Mouse (Mus musculus): ENCODE data around the gene Shoc2. TPM values are rescaled to one million over a fixed set of nuclear protein-coding genes. Genes with fewer than 3 reads are reported as not detected.

Gene Shoc2
- polyA plus RNA-seq, 1 experiment = 0.17 TPM

DNA sequence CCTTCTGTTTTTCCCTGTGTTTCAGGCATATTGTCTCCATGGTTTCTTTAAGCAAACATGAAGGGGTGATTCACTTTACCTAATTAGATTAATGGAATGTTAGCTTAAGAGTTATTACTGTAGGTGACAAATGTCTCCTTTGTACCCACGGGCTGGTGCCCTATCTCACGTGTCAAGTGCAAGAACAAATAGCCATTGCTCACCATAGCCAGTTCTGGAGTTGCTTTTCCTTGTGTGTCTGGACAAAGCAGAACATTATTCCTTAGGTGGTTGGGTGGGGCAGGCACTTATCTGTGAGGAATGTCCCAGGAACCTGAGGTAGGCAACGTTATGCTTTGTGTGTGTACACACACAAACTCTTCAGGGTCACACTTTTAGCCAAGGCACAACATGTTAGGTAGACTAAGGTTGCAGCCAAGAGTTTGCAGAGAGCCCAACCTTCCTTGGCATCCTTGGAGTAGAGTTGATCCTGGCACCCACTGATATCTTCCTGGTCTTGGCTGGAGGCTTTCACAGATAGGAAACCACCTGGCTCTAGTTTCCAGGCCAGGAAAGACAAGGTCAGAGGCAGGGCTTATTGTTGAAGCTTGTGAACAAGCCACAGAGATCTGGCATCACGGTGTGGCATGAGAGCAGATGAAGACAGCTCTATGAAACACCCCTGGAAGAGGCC is 96.4 kb downstream of the Shoc2 start:
- Histone ChIP-seq H3K9me3 (ENCODE audit: control insufficient read depth, low read length) (peaks cover 3% of the 10 kb centered on the region; the same call in 1 of the 2 replicates), H3K4me1 (ENCODE audit: control insufficient read depth) (peaks cover 5% of the 10 kb centered on the region), H3K36me3 (ENCODE audit: control insufficient read depth) (no peaks in the 10 kb centered on the region), H3K4me3 (replicated peaks) (no peak overlapping the region), H3K27me3 (ENCODE audit: control insufficient read depth) (peaks cover 34% of the 10 kb centered on the region)
- TF ChIP-seq TAL1 (IDR thresholded peaks at IDR 0.05; ENCODE audit: low read length) (no peak), GATA1 (IDR thresholded peaks at IDR 0.05; ENCODE audit: low read length) (no peak)

DNA sequence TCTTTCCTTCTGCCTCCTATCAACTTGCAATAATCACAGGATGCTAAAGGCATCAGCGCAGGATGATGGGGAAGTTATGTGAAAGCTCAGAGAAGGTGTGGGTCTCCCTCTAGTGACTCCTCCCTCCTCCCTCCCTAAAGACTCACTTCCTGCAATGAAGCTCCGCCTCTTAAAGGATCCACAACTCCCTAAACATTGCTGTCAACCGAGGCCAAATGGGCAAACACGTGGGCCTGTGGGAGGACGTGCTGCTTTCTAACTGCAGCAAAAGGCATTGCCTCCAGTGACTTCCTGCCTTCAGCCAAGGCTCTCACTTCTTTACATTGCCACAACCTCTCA is 96.9 kb downstream of the Shoc2 start:
- H3K4me1 ChIP-seq (ENCODE audit: control insufficient read depth) = peaks cover 6% of the 10 kb centered on the region
- no peak overlapping the region for H3K4me3 ChIP-seq (replicated peaks)
- H3K36me3 ChIP-seq (ENCODE audit: control insufficient read depth) = no peaks in the 10 kb centered on the region
- TF ChIP-seq GATA1 (IDR thresholded peaks at IDR 0.05; ENCODE audit: low read length) (no peak), TAL1 (IDR thresholded peaks at IDR 0.05; ENCODE audit: low read length) (no peak)
- peaks cover 3% of the 10 kb centered on the region; the same call in 1 of the 2 replicates for H3K9me3 ChIP-seq (ENCODE audit: control insufficient read depth, low read length)
- peaks cover 39% of the 10 kb centered on the region for H3K27me3 ChIP-seq (ENCODE audit: control insufficient read depth)

DNA sequence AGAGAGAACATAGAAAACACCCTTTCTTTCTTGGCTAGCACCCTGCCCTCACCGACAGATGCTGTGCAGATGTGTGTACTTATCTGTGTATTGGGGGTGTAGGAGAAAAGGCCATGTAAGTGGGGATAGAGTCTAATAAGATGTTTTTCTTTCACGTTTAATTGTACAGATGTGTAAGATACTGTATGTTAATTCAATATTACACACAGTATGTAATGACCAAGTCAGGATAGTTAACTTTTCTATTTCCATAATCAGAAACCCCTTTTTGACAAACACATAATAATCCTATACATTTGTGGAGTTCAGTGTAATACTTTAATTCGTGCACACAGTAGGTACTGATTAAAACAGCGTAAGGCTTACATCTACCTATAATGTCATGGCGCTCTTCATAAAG is 99.7 kb downstream of the Shoc2 start, which contains the start of gene Adra2a:
Gene Adra2a, plus strand, starts transcription at position 301 of the 400 bp plus-strand sequence.
- Histone ChIP-seq H3K9me3 (ENCODE audit: control insufficient read depth, low read length) (peaks cover 3% of the 10 kb centered on the region; the same call in 1 of the 2 replicates), H3K4me3 (replicated peaks) (no peak within 1 kb of the TSS), H3K27me3 (ENCODE audit: control insufficient read depth) (peaks cover 68% of the 10 kb centered on the region), H3K4me1 (ENCODE audit: control insufficient read depth) (peaks cover 11% of the 10 kb centered on the region), H3K36me3 (ENCODE audit: control insufficient read depth) (no peaks in the 10 kb centered on the region)
- no peak for TF ChIP-seq TAL1 (IDR thresholded peaks at IDR 0.05; ENCODE audit: low read length)
- TF ChIP-seq GATA1 (IDR thresholded peaks at IDR 0.05; ENCODE audit: low read length) = no peak

DNA sequence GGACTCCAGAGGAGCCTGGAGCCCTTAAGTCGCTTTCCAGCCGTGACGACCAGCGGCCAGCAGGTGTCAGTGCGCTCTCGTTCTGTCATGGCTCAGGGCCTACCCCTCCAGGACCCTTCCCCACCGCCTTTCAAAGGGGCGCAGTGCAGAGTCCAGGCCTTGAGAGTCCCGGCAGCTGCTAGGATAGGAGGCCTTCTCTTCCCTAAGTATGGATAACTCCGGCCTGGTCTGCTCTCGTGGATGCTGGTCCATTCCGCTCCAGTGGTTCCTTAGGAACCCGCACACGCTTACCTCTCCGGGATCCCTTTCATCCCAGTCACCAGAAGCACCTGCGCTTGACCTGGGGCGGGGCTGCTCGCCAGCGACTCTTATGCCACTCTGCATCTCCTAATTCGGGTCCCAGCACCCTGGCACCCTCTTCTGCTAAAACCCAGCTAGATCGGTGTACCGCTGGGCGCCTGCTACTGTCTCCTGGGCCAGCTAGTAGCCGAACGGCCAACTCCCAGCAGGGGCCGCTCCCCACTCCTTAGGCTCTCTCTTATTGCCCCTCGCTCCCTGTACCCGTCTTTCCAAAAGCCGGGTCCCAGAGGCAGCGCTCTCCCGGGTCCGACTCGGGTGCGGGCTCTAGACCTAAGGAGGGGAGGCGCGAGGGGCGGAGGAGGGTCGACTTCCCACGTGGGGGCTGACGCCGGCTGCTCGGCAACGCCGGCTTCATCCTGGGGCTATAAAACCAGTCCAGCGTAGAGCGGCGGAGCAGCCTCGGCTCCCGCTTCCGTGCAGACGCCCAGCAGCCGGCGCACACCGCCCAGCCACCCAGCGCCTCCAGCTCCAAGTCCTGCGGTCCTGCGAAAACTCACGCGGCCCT is 100.6 kb downstream of the Shoc2 start:
- TF ChIP-seq TAL1 (IDR thresholded peaks at IDR 0.05; ENCODE audit: low read length) (no peak), GATA1 (IDR thresholded peaks at IDR 0.05; ENCODE audit: low read length) (no peak)
- H3K27me3 ChIP-seq (ENCODE audit: control insufficient read depth) = peaks cover 77% of the 10 kb centered on the region
- no peak overlapping the region for H3K4me3 ChIP-seq (replicated peaks)
- H3K4me1 ChIP-seq (ENCODE audit: control insufficient read depth) = peaks cover 11% of the 10 kb centered on the region
- H3K36me3 ChIP-seq (ENCODE audit: control insufficient read depth) = no peaks in the 10 kb centered on the region
- peaks cover 3% of the 10 kb centered on the region; the same call in 1 of the 2 replicates for H3K9me3 ChIP-seq (ENCODE audit: control insufficient read depth, low read length)

DNA sequence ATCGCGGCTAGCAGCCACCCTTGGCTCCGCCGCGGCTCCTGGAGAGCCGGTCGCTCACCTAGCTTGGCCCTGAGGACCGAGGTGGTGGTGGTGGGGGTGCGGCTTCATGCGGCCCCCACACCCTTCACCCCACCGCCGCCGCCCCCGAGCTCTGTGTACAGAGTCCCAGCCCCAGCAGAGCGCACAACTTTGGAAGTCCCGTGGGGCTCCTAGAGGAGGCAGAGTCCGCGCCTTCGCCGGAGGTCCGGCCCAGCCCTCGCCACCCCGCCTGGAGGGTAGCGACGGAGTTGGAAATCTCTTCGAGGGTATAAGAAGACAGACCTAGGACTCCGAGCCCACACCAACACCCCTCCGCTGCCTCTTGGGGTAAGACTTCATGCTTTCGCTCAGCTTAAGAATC is 101.3 kb downstream of the Shoc2 start:
- Histone ChIP-seq H3K27me3 (ENCODE audit: control insufficient read depth) (peaks cover 82% of the 10 kb centered on the region), H3K36me3 (ENCODE audit: control insufficient read depth) (no peaks in the 10 kb centered on the region), H3K4me3 (replicated peaks) (no peak overlapping the region), H3K9me3 (ENCODE audit: control insufficient read depth, low read length) (peaks cover 3% of the 10 kb centered on the region; the same call in 1 of the 2 replicates), H3K4me1 (ENCODE audit: control insufficient read depth) (peaks cover 11% of the 10 kb centered on the region)
- TF ChIP-seq TAL1 (IDR thresholded peaks at IDR 0.05; ENCODE audit: low read length) = no peak
- TF ChIP-seq GATA1 (IDR thresholded peaks at IDR 0.05; ENCODE audit: low read length) = no peak

DNA sequence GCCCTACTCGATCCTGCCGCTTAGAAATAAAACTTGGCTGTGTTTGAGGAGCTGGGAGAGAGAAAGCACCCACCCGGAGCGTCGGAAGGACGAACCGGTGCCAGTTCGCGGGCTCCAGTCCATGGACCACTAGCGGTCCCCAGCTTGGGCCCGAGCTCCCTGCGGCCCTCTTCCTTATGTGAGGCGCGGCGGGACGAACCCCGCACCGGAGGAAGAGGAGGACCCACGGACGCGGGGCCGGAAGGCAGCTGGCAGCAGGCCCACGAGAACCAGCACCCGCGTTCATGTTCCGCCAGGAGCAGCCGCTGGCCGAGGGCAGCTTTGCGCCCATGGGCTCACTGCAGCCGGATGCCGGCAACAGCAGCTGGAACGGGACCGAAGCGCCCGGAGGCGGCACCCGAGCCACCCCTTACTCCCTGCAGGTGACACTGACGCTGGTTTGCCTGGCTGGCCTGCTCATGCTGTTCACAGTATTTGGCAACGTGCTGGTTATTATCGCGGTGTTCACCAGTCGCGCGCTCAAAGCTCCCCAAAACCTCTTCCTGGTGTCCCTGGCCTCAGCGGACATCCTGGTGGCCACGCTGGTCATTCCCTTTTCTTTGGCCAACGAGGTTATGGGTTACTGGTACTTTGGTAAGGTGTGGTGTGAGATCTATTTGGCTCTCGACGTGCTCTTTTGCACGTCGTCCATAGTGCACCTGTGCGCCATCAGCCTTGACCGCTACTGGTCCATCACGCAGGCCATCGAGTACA is 102.0 kb downstream of the Shoc2 start:
- TF ChIP-seq GATA1 (IDR thresholded peaks at IDR 0.05; ENCODE audit: low read length) = no peak
- no peak for TF ChIP-seq TAL1 (IDR thresholded peaks at IDR 0.05; ENCODE audit: low read length)
- H3K4me3 ChIP-seq (replicated peaks) = no peak overlapping the region
- peaks cover 3% of the 10 kb centered on the region; the same call in 1 of the 2 replicates for H3K9me3 ChIP-seq (ENCODE audit: control insufficient read depth, low read length)
- H3K27me3 ChIP-seq (ENCODE audit: control insufficient read depth) = peaks cover 88% of the 10 kb centered on the region
- peaks cover 11% of the 10 kb centered on the region for H3K4me1 ChIP-seq (ENCODE audit: control insufficient read depth)
- no peaks in the 10 kb centered on the region for H3K36me3 ChIP-seq (ENCODE audit: control insufficient read depth)

DNA sequence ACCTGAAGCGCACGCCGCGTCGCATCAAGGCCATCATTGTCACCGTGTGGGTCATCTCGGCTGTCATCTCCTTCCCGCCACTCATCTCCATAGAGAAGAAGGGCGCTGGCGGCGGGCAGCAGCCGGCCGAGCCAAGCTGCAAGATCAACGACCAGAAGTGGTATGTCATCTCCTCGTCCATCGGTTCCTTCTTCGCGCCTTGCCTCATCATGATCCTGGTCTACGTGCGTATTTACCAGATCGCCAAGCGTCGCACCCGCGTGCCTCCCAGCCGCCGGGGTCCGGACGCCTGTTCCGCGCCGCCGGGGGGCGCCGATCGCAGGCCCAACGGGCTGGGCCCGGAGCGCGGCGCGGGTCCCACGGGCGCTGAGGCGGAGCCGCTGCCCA is 102.6 kb downstream of the Shoc2 start:
- H3K9me3 ChIP-seq (ENCODE audit: control insufficient read depth, low read length) = peaks cover 3% of the 10 kb centered on the region; the same call in 1 of the 2 replicates
- TF ChIP-seq GATA1 (IDR thresholded peaks at IDR 0.05; ENCODE audit: low read length) = no peak
- no peak for TF ChIP-seq TAL1 (IDR thresholded peaks at IDR 0.05; ENCODE audit: low read length)
- no peak overlapping the region for H3K4me3 ChIP-seq (replicated peaks)
- H3K36me3 ChIP-seq (ENCODE audit: control insufficient read depth) = no peaks in the 10 kb centered on the region
- H3K4me1 ChIP-seq (ENCODE audit: control insufficient read depth) = peaks cover 11% of the 10 kb centered on the region
- peaks cover 89% of the 10 kb centered on the region for H3K27me3 ChIP-seq (ENCODE audit: control insufficient read depth)

DNA sequence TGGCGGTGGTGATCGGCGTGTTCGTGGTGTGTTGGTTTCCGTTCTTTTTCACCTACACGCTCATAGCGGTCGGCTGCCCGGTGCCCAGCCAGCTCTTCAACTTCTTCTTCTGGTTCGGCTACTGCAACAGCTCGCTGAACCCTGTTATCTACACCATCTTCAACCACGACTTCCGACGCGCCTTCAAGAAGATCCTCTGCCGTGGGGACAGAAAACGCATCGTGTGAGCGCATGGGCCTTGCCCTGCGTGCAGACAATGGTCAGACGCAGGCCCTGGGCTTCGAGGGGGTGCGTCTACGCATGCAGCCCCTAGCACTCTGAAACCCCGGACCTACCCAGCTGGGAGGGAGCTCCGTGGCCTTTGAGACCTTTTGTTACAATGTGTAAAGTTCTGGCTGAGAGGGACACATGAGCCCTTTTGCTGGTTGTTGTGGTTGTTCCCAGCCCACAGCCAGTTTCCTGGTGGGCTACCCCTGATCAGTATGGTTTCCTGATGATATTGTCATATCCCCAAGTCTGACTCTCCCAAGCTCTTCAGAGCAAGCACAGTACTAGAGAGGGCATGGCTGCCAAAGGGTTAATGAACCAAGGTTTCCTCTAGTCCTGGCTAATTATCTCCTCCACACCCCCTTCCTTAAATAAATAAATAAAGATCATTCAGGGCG is 103.4 kb downstream of the Shoc2 start:
- Histone ChIP-seq H3K27me3 (ENCODE audit: control insufficient read depth) (peaks cover 87% of the 10 kb centered on the region), H3K4me1 (ENCODE audit: control insufficient read depth) (peaks cover 11% of the 10 kb centered on the region), H3K4me3 (replicated peaks) (no peak overlapping the region), H3K36me3 (ENCODE audit: control insufficient read depth) (no peaks in the 10 kb centered on the region), H3K9me3 (ENCODE audit: control insufficient read depth, low read length) (peaks cover 3% of the 10 kb centered on the region; the same call in 1 of the 2 replicates)
- TF ChIP-seq GATA1 (IDR thresholded peaks at IDR 0.05; ENCODE audit: low read length) (no peak), TAL1 (IDR thresholded peaks at IDR 0.05; ENCODE audit: low read length) (no peak)

All from erythroblast, embryonic 14.5 days (primary cell).